Mouse (Mus musculus) olfactory bulb, adult 2 months (tissue): ENCODE measurements at regions not wholly inside any gene's neighbourhood (a gene's known extent, or its start where the extent isn't known, plus 50 kb on each side); places are given as distances from the start of the nearest gene placed in this dataset.

Source experiments
- CTCF ChIP-seq: fragments of 200-500 bp; IDR thresholded peaks from 2 replicates; pipeline ENCODE4 v1.5.1; 2012; ENCODE audit warnings: low read depth, mild to moderate bottlenecking, low read length, moderate library complexity; ENCODE audit not compliant: insufficient read depth
- POLR2A ChIP-seq: fragments of 200-500 bp; IDR thresholded peaks from 2 replicates; pipeline ENCODE4 v1.6.1; 2012; ENCODE audit warnings: mild to moderate bottlenecking, low read depth, low read length, moderate library complexity; ENCODE audit not compliant: insufficient read depth

- TF ChIP-seq POLR2A: no peak
- no peak for TF ChIP-seq CTCF
These were observed 337.4 kb upstream of the Ube2e3 start for GRCm38 (mm10) chr2:78530535-78530934.
